In the genomic region with DNA sequence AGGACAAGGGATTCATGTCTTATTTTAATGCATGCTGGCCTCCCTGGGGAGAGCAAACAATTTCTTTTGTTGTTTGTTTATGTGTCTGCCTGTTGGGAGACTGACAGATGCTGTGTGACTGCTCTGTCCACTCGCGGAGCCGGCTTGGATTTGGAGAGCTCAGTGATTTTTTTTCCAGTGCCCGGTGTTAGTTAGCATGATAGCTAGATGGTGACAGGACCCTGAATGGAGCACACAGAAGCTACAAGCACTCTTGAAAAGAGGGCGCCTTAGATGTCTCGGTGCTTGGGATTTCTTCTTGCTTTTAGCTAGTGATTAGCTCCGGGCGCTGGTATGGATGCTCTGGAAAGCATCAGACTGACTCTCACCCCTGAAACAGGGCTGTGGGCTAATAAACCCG, we compare ENCODE assay signal across 8 mouse cellular contexts.
A peak's percentile ranks its signal among the peaks of the same experiment; 100 is the strongest.
DNase-seq lines count a peak whose midpoint lies in the region; ATAC-seq lines count a peak whose summit lies in the region.
"Had no signal": no experiment of that assay in that cellular context is flagged by ENCODE, and none has a peak within 500 bp of the region (broad histone marks: within the 10 kb centered on the region; RNA-seq: fewer than 3 reads in every experiment).

No protein-coding gene starts in this region.

- H3K36me3 ChIP-seq in megakaryocyte, embryonic 14.5 days (replicated peaks; ENCODE audit: low read length): no peaks in the 10 kb centered on the region
- no peaks in the 10 kb centered on the region for H3K36me3 ChIP-seq in embryonic facial prominence, embryonic 15.5 days
- H3K36me3 ChIP-seq in limb, embryonic 11.5 days (ENCODE audit: control insufficient read depth, insufficient read depth, low read length): no peaks in the 10 kb centered on the region
- H3K36me3 ChIP-seq in stomach, embryonic 14.5 days (ENCODE audit: control insufficient read depth, insufficient read depth, low read length): no peaks in the 10 kb centered on the region
- H3K36me3 ChIP-seq: liver, embryonic 15.5 days had no signal

- no peak for ATAC-seq in megakaryocyte, adult 5-6 weeks (ENCODE audit: poor library complexity, severe bottlenecking)
- ATAC-seq in embryonic facial prominence, embryonic 15.5 days (ENCODE audit: insufficient number of reproducible peaks, low FRiP score, low TSS enrichment, low read depth): no peak
- ATAC-seq in limb, embryonic 11.5 days (ENCODE audit: insufficient number of reproducible peaks, low FRiP score, low TSS enrichment, low read depth): no peak
- no peak for ATAC-seq in stomach, embryonic 14.5 days (ENCODE audit: insufficient number of reproducible peaks, insufficient read depth, low FRiP score, low read depth)

- 9% methylated on average over 9 of the region's 9 CpGs for WGBS in embryonic facial prominence, embryonic 15.5 days
- WGBS in limb, embryonic 11.5 days: 3% methylated on average over 9 of the region's 9 CpGs
- 4% methylated on average over 9 of the region's 9 CpGs for WGBS in stomach, embryonic 14.5 days

- H3K4me3 ChIP-seq in megakaryocyte, embryonic 14.5 days (replicated peaks): peak overlapping the region; percentile 89
- H3K4me3 ChIP-seq in embryonic facial prominence, embryonic 15.5 days (replicated peaks): peak overlapping the region; percentile 33
- H3K4me3 ChIP-seq in limb, embryonic 11.5 days (ENCODE audit: low read depth, low read length): peak overlapping the region; percentile 21
- H3K4me3 ChIP-seq in stomach, embryonic 14.5 days (ENCODE audit: low read depth, low read length): peak overlapping the region; percentile 31
- H3K4me3 ChIP-seq: liver, embryonic 15.5 days had no signal

- peaks cover 9% of the 10 kb centered on the region for H3K4me1 ChIP-seq in megakaryocyte, embryonic 14.5 days
- H3K4me1 ChIP-seq in embryonic facial prominence, embryonic 15.5 days: peaks cover 12% of the 10 kb centered on the region
- 0 out of 2 replicates have a peak, but pooled peaks cover 3% of the 10 kb centered on the region for H3K4me1 ChIP-seq in limb, embryonic 11.5 days (ENCODE audit: control insufficient read depth, insufficient read depth, low read length)
- H3K4me1 ChIP-seq in stomach, embryonic 14.5 days (ENCODE audit: control insufficient read depth, insufficient read depth, low read length): 0 out of 2 replicates have a peak, but pooled peaks cover 3% of the 10 kb centered on the region

- no peaks in the 10 kb centered on the region for H3K9me3 ChIP-seq in megakaryocyte, embryonic 14.5 days
- no peaks in the 10 kb centered on the region for H3K9me3 ChIP-seq in embryonic facial prominence, embryonic 15.5 days (replicated peaks)
- no peaks in the 10 kb centered on the region for H3K9me3 ChIP-seq in limb, embryonic 11.5 days (ENCODE audit: control insufficient read depth, low read length)
- H3K9me3 ChIP-seq in stomach, embryonic 14.5 days (ENCODE audit: control insufficient read depth, low read depth, low read length): no peaks in the 10 kb centered on the region
- H3K9me3 ChIP-seq: liver, embryonic 15.5 days had no signal

- H3K27me3 ChIP-seq in megakaryocyte, embryonic 14.5 days (replicated peaks): peaks cover 12% of the 10 kb centered on the region
- H3K27me3 ChIP-seq in embryonic facial prominence, embryonic 15.5 days: peaks cover 14% of the 10 kb centered on the region
- peaks cover 3% of the 10 kb centered on the region; the same call in 1 of the 2 replicates for H3K27me3 ChIP-seq in limb, embryonic 11.5 days (ENCODE audit: control insufficient read depth, insufficient read depth, low read length)
- H3K27me3 ChIP-seq in stomach, embryonic 14.5 days (ENCODE audit: control insufficient read depth, insufficient read depth, low read length): 0 out of 2 replicates have a peak, but pooled peaks cover 2% of the 10 kb centered on the region
- H3K27me3 ChIP-seq: liver, embryonic 15.5 days had no signal

- no peak overlapping the region for H3K9ac ChIP-seq in embryonic facial prominence, embryonic 15.5 days
- H3K9ac ChIP-seq in limb, embryonic 11.5 days (ENCODE audit: low read length): no peak overlapping the region
- H3K9ac ChIP-seq in stomach, embryonic 14.5 days (replicated peaks; ENCODE audit: low read depth, low read length): no peak overlapping the region
- H3K9ac ChIP-seq: liver, embryonic 15.5 days had no signal

- peak overlapping the region; percentile 63 for H3K4me2 ChIP-seq in embryonic facial prominence, embryonic 15.5 days (replicated peaks)
- peak overlapping the region; percentile 53; the same call in 1 of the 2 replicates for H3K4me2 ChIP-seq in limb, embryonic 11.5 days (ENCODE audit: low read depth, severe bottlenecking)
- H3K4me2 ChIP-seq in stomach, embryonic 14.5 days (replicated peaks; ENCODE audit: low read depth, low read length): peak overlapping the region; percentile 88

- DNase-seq in limb, embryonic 11.5 days (ENCODE audit: low spot score): peak; percentile 33
- no peak for DNase-seq in lung, postnatal 36 days
- DNase-seq in thymus, postnatal 14 days: no peak

- no peak overlapping the region for H3K27ac ChIP-seq in embryonic facial prominence, embryonic 15.5 days (replicated peaks)
- no peak overlapping the region for H3K27ac ChIP-seq in limb, embryonic 11.5 days (replicated peaks; ENCODE audit: low read depth, low read length)
- no peak overlapping the region for H3K27ac ChIP-seq in stomach, embryonic 14.5 days (ENCODE audit: low read length)
- H3K27ac ChIP-seq: liver, embryonic 15.5 days had no signal

Comparison
In these comparisons a context has a peak if more than half of its experiments do, and no peak if none do; other contexts are left out.
1. H3K4me3 ChIP-seq: peak in every context shown above with its lines; median percentile 89 in megakaryocyte, embryonic 14.5 days; 33 in embryonic facial prominence, embryonic 15.5 days; 31 in stomach, embryonic 14.5 days; 21 in limb, embryonic 11.5 days.